Mouse (Mus musculus) intestine, postnatal 0 days (tissue): ENCODE data around the gene Elmo1. TPM values are rescaled to one million over a fixed set of nuclear protein-coding genes. Genes with fewer than 3 reads are reported as not detected.

Experiments
- ATAC-seq: fragments of 200-750 bp; cut with Nextera tagmentation; 2 replicates; pipeline ENCODE4 v1.8.0; 2017; ENCODE audit warnings: mild to moderate bottlenecking, moderate TSS enrichment, moderate library complexity
- H3K27ac ChIP-seq: fragments of 300-500 bp; sonication (generic); 2 replicates; pipeline ENCODE4 v1.5.1; 2014; ENCODE audit warnings: mild to moderate bottlenecking, low read depth, low read length, moderate library complexity
- H3K27me3 ChIP-seq: fragments of 300-500 bp; sonication (generic); replicated peaks from 2 replicates; pipeline ENCODE4 v1.6.1; 2014; ENCODE audit warnings: low read length, mixed read lengths; ENCODE audit not compliant: control insufficient read depth, insufficient read depth
- H3K36me3 ChIP-seq: fragments of 300-500 bp; sonication (generic); 2 replicates; pipeline ENCODE4 v1.6.1; 2014; ENCODE audit warnings: mild to moderate bottlenecking, moderate library complexity; ENCODE audit not compliant: control insufficient read depth, insufficient read depth
- H3K4me1 ChIP-seq: fragments of 300-500 bp; sonication (generic); replicated peaks from 2 replicates; pipeline ENCODE4 v1.6.1; 2014; ENCODE audit warnings: antibody characterized with exemption, low read length, mixed read lengths; ENCODE audit not compliant: control insufficient read depth, insufficient read depth
- H3K4me2 ChIP-seq: fragments of 300-500 bp; sonication (generic); replicated peaks from 2 replicates; pipeline ENCODE4 v1.6.1; 2014; ENCODE audit warnings: low read depth, mild to moderate bottlenecking, moderate library complexity
- H3K4me3 ChIP-seq: fragments of 300-500 bp; sonication (generic); 2 replicates; pipeline ENCODE4 v1.5.1; 2014; ENCODE audit warnings: low read depth, low read length
- H3K9ac ChIP-seq: fragments of 300-500 bp; sonication (generic); 2 replicates; pipeline ENCODE4 v1.6.1; 2014; ENCODE audit warnings: mild to moderate bottlenecking, low read depth, low read length
- H3K9me3 ChIP-seq: fragments of 300-500 bp; sonication (generic); 2 replicates; pipeline ENCODE4 v1.6.1; 2016; ENCODE audit warnings: mixed run types; ENCODE audit not compliant: control insufficient read depth
- CTCF ChIP-seq: sonication (generic); IDR thresholded peaks from 2 replicates; pipeline ENCODE4 v1.5.1; 2016; ENCODE audit warnings: low read depth, mild to moderate bottlenecking, control low read depth, antibody characterized with exemption, moderate library complexity
- WGBS: fragments of 180-500 bp; shearing (Covaris S2); extraction: QIAGEN DNeasy Blood & Tissue Kit; methylation state at CpG from one replicate; pipeline ENCODE4 v1.1.7; 2014; 5-methylcytosine and 5-hydroxymethylcytosine counted together
- polyA plus RNA-seq: library from polyadenylated mRNA; unstranded; fragments of >200 nt; fragmentation: Nextera tagmentation; extraction: Ambion mirVana; gene quantifications from 2 replicates; pipeline ENCODE4 v1.2.1, GENCODE M21; 2015

The Elmo1 gene
- polyA plus RNA-seq, 1 experiment from 2014 or later: 8.2 TPM

DNA sequence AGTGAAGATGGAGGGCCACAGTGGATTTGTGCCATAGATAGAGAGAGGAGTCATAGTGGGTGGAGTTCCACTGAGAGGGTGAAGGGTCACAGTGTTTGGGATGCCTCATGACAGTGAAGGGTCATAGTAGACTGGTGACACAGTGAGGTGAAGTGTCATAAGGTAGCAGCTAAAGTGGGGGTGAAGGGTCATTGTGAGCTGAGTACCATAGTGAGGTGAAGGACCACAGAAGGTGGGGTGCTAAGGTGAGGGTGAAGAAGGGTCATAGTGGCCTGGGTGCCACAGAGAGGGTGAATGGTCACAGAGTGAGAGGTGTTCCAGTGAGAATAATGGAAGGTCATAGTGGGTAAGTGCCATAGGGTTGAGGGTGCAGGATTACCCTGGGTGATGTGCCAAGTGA lies 113.8 kb downstream of the Elmo1 start:
- H3K9ac ChIP-seq: no peak overlapping the region
- H3K9me3 ChIP-seq: no peaks in the 10 kb centered on the region
- TF ChIP-seq CTCF: no peak
- no peak overlapping the region for H3K4me2 ChIP-seq
- no peak for ATAC-seq
- H3K27ac ChIP-seq: no peak overlapping the region
- H3K27me3 ChIP-seq: no peaks in the 10 kb centered on the region
- H3K4me1 ChIP-seq: no peaks in the 10 kb centered on the region
- H3K4me3 ChIP-seq: no peak overlapping the region
- no peaks in the 10 kb centered on the region for H3K36me3 ChIP-seq

DNA sequence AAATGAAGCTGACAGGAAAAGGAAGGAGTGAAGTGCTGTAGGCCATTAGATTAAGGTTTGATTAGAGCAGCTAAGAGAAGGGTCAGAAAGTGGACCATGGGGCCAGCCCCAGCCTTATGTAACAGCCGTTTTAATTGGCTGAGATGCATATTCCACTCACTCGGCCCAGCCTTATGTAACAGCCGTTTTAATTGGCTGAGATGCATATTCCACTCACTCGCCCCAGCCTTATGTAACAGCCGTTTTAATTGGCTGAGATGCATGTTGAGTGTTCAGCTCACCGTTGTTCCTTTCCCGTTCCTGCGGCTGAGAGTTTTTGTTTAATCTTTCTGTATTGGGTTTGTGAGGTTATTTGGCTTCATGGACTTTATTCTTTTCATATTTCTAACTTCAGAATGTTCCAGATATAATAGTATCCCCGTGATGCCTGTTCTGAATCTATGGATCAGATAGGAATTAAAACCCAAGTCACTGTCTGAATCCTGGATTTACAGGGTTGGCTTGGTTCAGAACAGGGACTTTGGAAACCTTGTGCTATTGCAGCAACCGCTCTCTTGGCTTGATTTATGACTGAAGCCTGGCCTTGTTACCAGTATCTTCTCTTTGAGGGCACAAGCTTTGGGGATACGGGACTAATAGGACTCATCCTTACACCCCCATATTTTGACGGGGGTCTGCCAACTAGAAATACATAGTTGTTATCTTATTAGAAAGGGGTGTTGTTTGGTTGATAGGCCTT lies 114.8 kb downstream of the Elmo1 start:
- H3K27me3 ChIP-seq: no peaks in the 10 kb centered on the region
- H3K4me2 ChIP-seq: no peak overlapping the region
- no peak overlapping the region for H3K9ac ChIP-seq
- H3K9me3 ChIP-seq: no peaks in the 10 kb centered on the region
- no peak overlapping the region for H3K27ac ChIP-seq
- 88% methylated on average over 12 of the region's 12 CpGs for WGBS
- H3K4me1 ChIP-seq: no peaks in the 10 kb centered on the region
- no peaks in the 10 kb centered on the region for H3K36me3 ChIP-seq
- ATAC-seq: no peak
- H3K4me3 ChIP-seq: no peak overlapping the region
- no peak for TF ChIP-seq CTCF

DNA sequence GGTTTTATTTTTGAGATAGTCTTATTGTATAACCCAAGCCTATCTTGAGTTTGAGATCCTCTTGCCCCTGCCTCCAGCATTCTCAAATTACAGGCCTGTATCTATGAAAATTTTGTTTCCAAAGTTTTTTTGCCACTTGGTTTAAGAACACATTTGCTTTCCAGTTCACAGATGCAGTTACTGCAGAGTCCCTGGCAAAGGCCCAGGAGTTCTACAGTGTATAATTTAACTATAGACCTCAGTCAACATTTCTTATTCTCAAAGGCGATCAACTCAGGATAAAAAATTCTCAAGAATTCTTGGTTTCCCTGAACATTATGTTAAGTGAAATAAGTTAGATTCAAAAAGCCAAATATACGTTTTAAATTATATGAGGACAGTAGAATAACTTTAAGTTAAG lies 115.3 kb downstream of the Elmo1 start:
- no peaks in the 10 kb centered on the region; the same call in 1 of the 2 replicates for H3K36me3 ChIP-seq
- H3K9ac ChIP-seq: no peak overlapping the region
- no peak overlapping the region for H3K4me2 ChIP-seq
- ATAC-seq: no peak
- 72% methylated on average over 2 of the region's 2 CpGs for WGBS
- no peak for TF ChIP-seq CTCF
- H3K9me3 ChIP-seq: no peaks in the 10 kb centered on the region
- H3K4me3 ChIP-seq: no peak overlapping the region
- no peak overlapping the region for H3K27ac ChIP-seq
- no peaks in the 10 kb centered on the region for H3K27me3 ChIP-seq
- no peaks in the 10 kb centered on the region for H3K4me1 ChIP-seq

DNA sequence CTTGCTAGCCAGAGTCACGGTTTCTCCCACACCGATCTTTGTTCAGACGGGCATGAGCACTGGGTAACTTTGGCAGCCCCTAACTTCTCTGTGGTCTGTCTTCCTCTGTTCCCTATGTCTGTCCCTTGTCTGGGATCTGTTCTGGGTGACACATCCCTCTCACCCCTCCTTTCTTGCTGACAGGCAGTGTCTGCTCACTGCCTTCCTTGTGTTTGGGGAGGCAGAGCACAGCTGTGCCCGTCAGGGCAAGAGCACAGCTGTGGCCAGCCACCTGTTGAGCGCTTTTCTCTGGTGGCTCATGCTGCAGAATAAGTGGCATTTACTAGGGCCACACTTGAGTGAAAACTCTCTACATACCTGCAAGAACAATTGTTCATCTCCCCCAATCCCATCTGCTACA lies 116.7 kb downstream of the Elmo1 start:
- H3K36me3 ChIP-seq: no peaks in the 10 kb centered on the region; the same call in 1 of the 2 replicates
- ATAC-seq: no peak
- WGBS: 77% methylated on average over 5 of the region's 5 CpGs
- H3K27ac ChIP-seq: no peak overlapping the region
- no peak overlapping the region for H3K4me3 ChIP-seq
- TF ChIP-seq CTCF: no peak
- no peak overlapping the region for H3K4me2 ChIP-seq
- no peaks in the 10 kb centered on the region for H3K27me3 ChIP-seq
- no peaks in the 10 kb centered on the region for H3K4me1 ChIP-seq
- H3K9me3 ChIP-seq: no peaks in the 10 kb centered on the region
- no peak overlapping the region for H3K9ac ChIP-seq

DNA sequence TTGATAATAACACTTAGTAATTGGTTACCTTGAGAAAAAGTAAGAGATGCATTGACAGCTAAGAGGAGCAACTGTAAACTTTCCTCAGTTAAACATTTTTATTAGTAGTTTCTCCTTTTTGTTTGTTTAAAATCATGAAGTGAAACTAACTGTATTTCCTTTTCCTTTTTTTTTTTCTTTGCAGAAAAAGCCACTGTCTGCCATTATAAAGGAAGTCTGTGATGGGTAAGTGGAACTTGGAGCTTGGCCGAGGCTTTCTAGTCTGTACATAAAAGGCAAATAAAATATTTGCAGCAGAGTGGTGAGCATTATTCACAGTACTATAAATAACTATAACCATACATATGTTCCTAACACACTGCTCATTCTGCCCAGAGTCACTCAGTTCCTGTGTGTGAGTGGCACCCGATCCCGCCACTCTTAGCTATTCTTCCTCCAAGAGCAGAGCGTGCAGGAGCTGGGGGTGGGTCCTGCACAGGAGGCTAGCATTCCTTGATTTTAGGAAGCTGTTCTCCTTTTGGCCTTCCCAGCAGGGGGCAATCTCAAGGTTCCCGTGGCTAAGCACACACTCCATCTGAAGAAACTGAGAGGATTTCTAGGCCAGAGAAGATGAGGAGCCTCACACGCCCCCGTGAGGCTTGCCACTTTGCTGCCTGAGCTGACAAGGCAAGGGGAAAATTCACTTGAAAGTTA lies 117.7 kb downstream of the Elmo1 start:
- Histone ChIP-seq H3K4me3 (no peak overlapping the region), H3K4me1 (no peaks in the 10 kb centered on the region), H3K4me2 (no peak overlapping the region), H3K9me3 (no peaks in the 10 kb centered on the region), H3K36me3 (no peaks in the 10 kb centered on the region; the same call in 1 of the 2 replicates), H3K27me3 (no peaks in the 10 kb centered on the region), H3K9ac (no peak overlapping the region), H3K27ac (no peak overlapping the region)
- TF ChIP-seq CTCF: peak; percentile 60
- WGBS: 53% methylated on average over 7 of the region's 7 CpGs
- ATAC-seq: no peak

DNA sequence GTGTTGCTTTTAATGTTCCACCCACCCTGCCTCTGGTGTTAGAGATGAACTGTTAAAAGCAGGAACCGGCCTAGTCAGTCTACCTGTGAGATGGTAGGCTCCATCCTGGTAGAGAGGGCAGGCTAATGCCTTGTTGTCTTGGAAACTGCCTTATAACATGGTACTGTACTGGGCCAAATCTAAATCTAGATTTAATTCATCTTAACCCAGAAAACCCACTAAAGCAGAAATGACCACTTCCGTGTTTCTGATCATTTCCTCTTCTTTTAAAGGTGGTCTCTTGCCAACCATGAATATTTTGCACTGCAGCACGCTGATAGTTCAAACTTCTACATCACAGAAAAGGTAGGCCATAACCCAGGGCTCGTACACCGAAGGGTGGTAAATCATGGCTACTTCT lies 118.5 kb downstream of the Elmo1 start:
- no peak for ATAC-seq
- Histone ChIP-seq H3K4me1 (no peaks in the 10 kb centered on the region), H3K9ac (no peak overlapping the region), H3K9me3 (no peaks in the 10 kb centered on the region), H3K36me3 (no peaks in the 10 kb centered on the region; the same call in 1 of the 2 replicates), H3K4me3 (no peak overlapping the region), H3K4me2 (no peak overlapping the region), H3K27me3 (no peaks in the 10 kb centered on the region), H3K27ac (no peak overlapping the region)
- 93% methylated on average over 5 of the region's 5 CpGs for WGBS
- no peak for TF ChIP-seq CTCF
